13 mouse cellular contexts compared by ENCODE assay signal in genomic region chr9:64207509-64208084, GRCm38 (mm10).
DNase-seq lines count a peak whose midpoint lies in the region; ATAC-seq lines count a peak whose summit lies in the region.
"Had no signal": no experiment of that assay in that cellular context is flagged by ENCODE, and none has a peak within 500 bp of the region (broad histone marks: within the 10 kb centered on the region; RNA-seq: fewer than 3 reads in every experiment).

No protein-coding gene starts in this region.

- peak; percentile 47; the same call in 1 of the 2 replicates for ATAC-seq in frontal cortex, adult (ENCODE audit: low TSS enrichment)
- no peak for ATAC-seq in cerebellum, adult (ENCODE audit: insufficient number of reproducible peaks, low FRiP score, low TSS enrichment)
- ATAC-seq: midbrain, embryonic 16.5 days had no signal

- no peak for DNase-seq in frontal cortex, postnatal 14 days (ENCODE audit: low spot score in 2 of 2)
- DNase-seq in kidney, adult 11 months = peak; percentile 23
- no peak for DNase-seq in kidney, postnatal 4 days
- DNase-seq in right cerebral cortex, adult 18-20 months = peak; percentile 28
- no peak for DNase-seq in right cerebral cortex, postnatal 36 days (ENCODE audit: low spot score in 2 of 2)
- no peak for DNase-seq in thymus, adult 18-20 months
- DNase-seq: adrenal gland, adult 8-10 months; cerebellum, adult 9-11 months; lung, embryonic 14.5 days; thymus, postnatal 25 days had no signal

Comparison
In these comparisons a context has a peak if more than half of its experiments do, and no peak if none do; other contexts are left out.
1. DNase-seq: peak in kidney, adult 11 months (single experiment) and right cerebral cortex, adult 18-20 months (single experiment); none in frontal cortex, postnatal 14 days (0 of 2), kidney, postnatal 4 days (0 of 2), right cerebral cortex, postnatal 36 days (0 of 2) and thymus, adult 18-20 months (0 of 2).